Mouse (Mus musculus): ENCODE measurements around the gene Frmd4a.
A peak's percentile ranks its signal among the peaks of the same experiment; 100 is the strongest.
"Not testable (repeated sequence)": the region's sequence is repeated elsewhere in the genome, so short reads cannot be mapped to it uniquely, and the experiment has no call there.

Gene Frmd4a

GRCm38 (mm10) chr2:4592666-4593065 is 575.1 kb downstream of the Frmd4a start:
- DNase-seq, result no peak

GRCm38 (mm10) chr2:4593433-4593832 is 575.9 kb downstream of the Frmd4a start:
- peak; percentile 77 for DNase-seq

GRCm38 (mm10) chr2:4593878-4594387 is 576.4 kb downstream of the Frmd4a start:
- DNase-seq, result no peak

GRCm38 (mm10) chr2:4596992-4597391 is 579.5 kb downstream of the Frmd4a start:
- no peak for DNase-seq

- DNase-seq, result peak; percentile 73
These were observed 583.7 kb downstream of the Frmd4a start for GRCm38 (mm10) chr2:4601034-4601890.

- no peak for DNase-seq
These were observed 585.9 kb downstream of the Frmd4a start for GRCm38 (mm10) chr2:4603361-4603945.

GRCm38 (mm10) chr2:4606559-4606958 is 589.0 kb downstream of the Frmd4a start:
- DNase-seq, result no peak

- no peak for DNase-seq
These were observed 590.7 kb downstream of the Frmd4a start for GRCm38 (mm10) chr2:4608253-4608652.

GRCm38 (mm10) chr2:4609433-4609832 is 591.9 kb downstream of the Frmd4a start:
- no peak for DNase-seq

- DNase-seq, result no peak
These were observed 593.8 kb downstream of the Frmd4a start for GRCm38 (mm10) chr2:4611295-4611694.

GRCm38 (mm10) chr2:4611704-4612103 is 594.2 kb downstream of the Frmd4a start:
- DNase-seq, result no peak

GRCm38 (mm10) chr2:4614276-4614929 is 596.9 kb downstream of the Frmd4a start:
- peak; percentile 49 for DNase-seq

- no peak for DNase-seq
These were observed 597.6 kb downstream of the Frmd4a start for GRCm38 (mm10) chr2:4615014-4615546.

GRCm38 (mm10) chr2:4616995-4617394 is 599.5 kb downstream of the Frmd4a start:
- no peak for DNase-seq

GRCm38 (mm10) chr2:4619126-4619525 is 601.6 kb downstream of the Frmd4a start:
- not testable (repeated sequence) for DNase-seq

- DNase-seq, result no peak
These were observed 602.5 kb downstream of the Frmd4a start for GRCm38 (mm10) chr2:4619893-4620593.

GRCm38 (mm10) chr2:4620640-4621401 is 603.3 kb downstream of the Frmd4a start:
- no peak for DNase-seq

GRCm38 (mm10) chr2:4621471-4621985 is 604.0 kb downstream of the Frmd4a start:
- DNase-seq, result no peak

GRCm38 (mm10) chr2:4626911-4627310 is 609.4 kb downstream of the Frmd4a start:
- DNase-seq, result no peak

GRCm38 (mm10) chr2:4628920-4629319 is 611.4 kb downstream of the Frmd4a start:
- DNase-seq, result no peak

- DNase-seq, result no peak
These were observed 612.0 kb downstream of the Frmd4a start for GRCm38 (mm10) chr2:4629470-4629869.
